ENCODE assay signal across 9 mouse cellular contexts in genomic region chr19:47121054-47121453, GRCm38 (mm10). TPM values are rescaled to one million over a fixed set of nuclear protein-coding genes. Genes with fewer than 3 reads are reported as not detected.
A peak's percentile ranks its signal among the peaks of the same experiment; 100 is the strongest.
DNase-seq lines count a peak whose midpoint lies in the region; ATAC-seq lines count a peak whose summit lies in the region.
"Had no signal": no experiment of that assay in that cellular context is flagged by ENCODE, and none has a peak within 500 bp of the region (broad histone marks: within the 10 kb centered on the region; RNA-seq: fewer than 3 reads in every experiment).

No protein-coding gene starts in this region.

- no peak overlapping the region for H3K4me3 ChIP-seq in forebrain, embryonic 14.5 days (ENCODE audit: low read depth, low read length)
- H3K4me3 ChIP-seq in forebrain, embryonic 12.5 days (replicated peaks) = no peak overlapping the region
- H3K4me3 ChIP-seq in midbrain, embryonic 11.5 days (ENCODE audit: low read depth, low read length) = no peak overlapping the region
- H3K4me3 ChIP-seq in midbrain, embryonic 13.5 days (replicated peaks) = no peak overlapping the region
- no peak overlapping the region for H3K4me3 ChIP-seq in heart, embryonic 11.5 days (ENCODE audit: low read depth, low read length)

- no peak overlapping the region for H3K9ac ChIP-seq in forebrain, embryonic 14.5 days (ENCODE audit: low read length)
- no peak overlapping the region for H3K9ac ChIP-seq in forebrain, embryonic 12.5 days
- no peak overlapping the region for H3K9ac ChIP-seq in midbrain, embryonic 11.5 days (ENCODE audit: low read length)
- H3K9ac ChIP-seq in midbrain, embryonic 13.5 days (replicated peaks) = no peak overlapping the region
- H3K9ac ChIP-seq in heart, embryonic 11.5 days (ENCODE audit: low read depth, low read length) = no peak overlapping the region

- peaks cover 67% of the 10 kb centered on the region for H3K36me3 ChIP-seq in forebrain, embryonic 14.5 days (ENCODE audit: control insufficient read depth, insufficient read depth, low read length)
- H3K36me3 ChIP-seq in forebrain, embryonic 12.5 days (replicated peaks) = peaks cover 79% of the 10 kb centered on the region
- H3K36me3 ChIP-seq in midbrain, embryonic 11.5 days (ENCODE audit: control insufficient read depth, insufficient read depth, low read length) = peaks cover 11% of the 10 kb centered on the region; the same call in 1 of the 2 replicates
- H3K36me3 ChIP-seq in midbrain, embryonic 13.5 days = peaks cover 78% of the 10 kb centered on the region
- peaks cover 28% of the 10 kb centered on the region for H3K36me3 ChIP-seq in heart, embryonic 11.5 days (ENCODE audit: control insufficient read depth, insufficient read depth, low read length)

- no peaks in the 10 kb centered on the region for H3K4me1 ChIP-seq in forebrain, embryonic 14.5 days (ENCODE audit: control insufficient read depth, insufficient read depth, low read length)
- no peaks in the 10 kb centered on the region for H3K4me1 ChIP-seq in forebrain, embryonic 12.5 days
- no peaks in the 10 kb centered on the region for H3K4me1 ChIP-seq in midbrain, embryonic 11.5 days (ENCODE audit: control insufficient read depth, insufficient read depth, low read length)
- no peaks in the 10 kb centered on the region for H3K4me1 ChIP-seq in midbrain, embryonic 13.5 days (replicated peaks)
- no peaks in the 10 kb centered on the region for H3K4me1 ChIP-seq in heart, embryonic 11.5 days (ENCODE audit: control insufficient read depth, insufficient read depth, low read length)

- no peaks in the 10 kb centered on the region for H3K9me3 ChIP-seq in forebrain, embryonic 14.5 days (replicated peaks; ENCODE audit: control insufficient read depth, low read length)
- no peaks in the 10 kb centered on the region for H3K9me3 ChIP-seq in forebrain, embryonic 12.5 days
- no peaks in the 10 kb centered on the region for H3K9me3 ChIP-seq in midbrain, embryonic 11.5 days (ENCODE audit: control insufficient read depth, low read length)
- no peaks in the 10 kb centered on the region for H3K9me3 ChIP-seq in midbrain, embryonic 13.5 days
- no peaks in the 10 kb centered on the region for H3K9me3 ChIP-seq in heart, embryonic 11.5 days (replicated peaks; ENCODE audit: control insufficient read depth, low read length)

- H3K27ac ChIP-seq in forebrain, embryonic 14.5 days (ENCODE audit: low read depth, low read length) = no peak overlapping the region
- H3K27ac ChIP-seq in forebrain, embryonic 12.5 days = no peak overlapping the region
- no peak overlapping the region for H3K27ac ChIP-seq in midbrain, embryonic 11.5 days (ENCODE audit: low read depth, low read length)
- H3K27ac ChIP-seq in midbrain, embryonic 13.5 days = no peak overlapping the region
- H3K27ac ChIP-seq in heart, embryonic 11.5 days (ENCODE audit: low read depth, low read length) = no peak overlapping the region

- WGBS in forebrain, embryonic 14.5 days = 42% methylated on average over 4 of the region's 4 CpGs
- 44% methylated on average over 4 of the region's 4 CpGs for WGBS in forebrain, embryonic 12.5 days
- whole genome bisulfite sequencing in midbrain, embryonic 11.5 days = 46% methylated on average over 4 of the region's 4 CpGs
- 45% methylated on average over 4 of the region's 4 CpGs for WGBS in midbrain, embryonic 13.5 days
- 46% methylated on average over 4 of the region's 4 CpGs for WGBS in heart, embryonic 11.5 days (ENCODE audit: insufficient replicate concordance)

- no peak for ATAC-seq in forebrain, embryonic 14.5 days
- ATAC-seq in forebrain, embryonic 12.5 days (ENCODE audit: low FRiP score) = no peak
- ATAC-seq in midbrain, embryonic 11.5 days (ENCODE audit: low FRiP score) = no peak
- no peak for ATAC-seq in midbrain, embryonic 13.5 days
- no peak for ATAC-seq in heart, embryonic 11.5 days (replicated peaks; ENCODE audit: insufficient number of reproducible peaks, low FRiP score, low TSS enrichment)

- peak; percentile 63 for DNase-seq in forebrain, embryonic 14.5 days (ENCODE audit: low spot score)
- DNase-seq in midbrain, embryonic 11.5 days (ENCODE audit: low spot score, missing footprints) = peak; percentile 88
- peak; percentile 75 for DNase-seq in embryo, embryonic 10.5 days (ENCODE audit: low spot score)
- DNase-seq in retina, embryonic 14.5 days (ENCODE audit: low spot score) = peak; percentile 81
- DNase-seq in adrenal gland, adult 8-10 months = no peak

- H3K27me3 ChIP-seq in forebrain, embryonic 14.5 days (replicated peaks; ENCODE audit: control insufficient read depth, insufficient read depth, low read length) = no peaks in the 10 kb centered on the region
- no peaks in the 10 kb centered on the region for H3K27me3 ChIP-seq in forebrain, embryonic 12.5 days
- no peaks in the 10 kb centered on the region for H3K27me3 ChIP-seq in midbrain, embryonic 11.5 days (ENCODE audit: control insufficient read depth, insufficient read depth, low read length)
- H3K27me3 ChIP-seq in midbrain, embryonic 13.5 days = no peaks in the 10 kb centered on the region
- no peaks in the 10 kb centered on the region for H3K27me3 ChIP-seq in heart, embryonic 11.5 days (ENCODE audit: control insufficient read depth, insufficient read depth, low read length)

- H3K4me2 ChIP-seq in forebrain, embryonic 14.5 days (ENCODE audit: low read length) = no peak overlapping the region
- H3K4me2 ChIP-seq in forebrain, embryonic 12.5 days = no peak overlapping the region
- H3K4me2 ChIP-seq in midbrain, embryonic 11.5 days = no peak overlapping the region
- H3K4me2 ChIP-seq in midbrain, embryonic 13.5 days (replicated peaks) = no peak overlapping the region
- H3K4me2 ChIP-seq in heart, embryonic 11.5 days = no peak overlapping the region

RNA-seq across cellular contexts. Expression of gene Calhm2, which starts 17.0 kb away (rescaled TPM):
- 0.69 and 0.83 TPM in 2 replicates for polyA plus RNA-seq in forebrain, embryonic 14.5 days (2014; fragmentation: Nextera tagmentation; extraction: Ambion mirVana)
- polyA plus RNA-seq in forebrain, embryonic 12.5 days (2016; fragmentation: Nextera tagmentation; extraction: Ambion mirVana) = 1.1 and 1.8 TPM in 2 replicates
- polyA plus RNA-seq in midbrain, embryonic 11.5 days (2014; fragmentation: Nextera tagmentation; extraction: Ambion mirVana) = 0.37 and 0.90 TPM in 2 replicates
- 0.82 and 1.0 TPM in 2 replicates for polyA plus RNA-seq in midbrain, embryonic 13.5 days (2015; fragmentation: Nextera tagmentation; extraction: Ambion mirVana)
- total RNA-seq in adrenal gland, adult 8-10 months (2022) = 1 to 10 TPM; 4.6 to 8.8 (median 7.5) TPM
- 1.4 and 2.2 TPM in 2 replicates for polyA plus RNA-seq in heart, embryonic 11.5 days (2014; fragmentation: Nextera tagmentation; extraction: Ambion mirVana)

RNA-seq across cellular contexts. Expression of gene Calhm1, which starts 23.0 kb away (rescaled TPM):
- polyA plus RNA-seq in forebrain, embryonic 14.5 days (2014; fragmentation: Nextera tagmentation; extraction: Ambion mirVana) = not detected in 2 replicates
- not detected in 2 replicates for polyA plus RNA-seq in forebrain, embryonic 12.5 days (2016; fragmentation: Nextera tagmentation; extraction: Ambion mirVana)
- polyA plus RNA-seq in midbrain, embryonic 11.5 days (2014; fragmentation: Nextera tagmentation; extraction: Ambion mirVana) = not detected in 2 replicates
- polyA plus RNA-seq in midbrain, embryonic 13.5 days (2015; fragmentation: Nextera tagmentation; extraction: Ambion mirVana) = not detected in 2 replicates
- not detected for total RNA-seq in adrenal gland, adult 8-10 months (2022)
- not detected in 2 replicates for polyA plus RNA-seq in heart, embryonic 11.5 days (2014; fragmentation: Nextera tagmentation; extraction: Ambion mirVana)
- total RNA-seq: heart, postnatal 14 days had no signal

RNA-seq across cellular contexts. Expression of gene Pdcd11, which starts 30.5 kb away (rescaled TPM):
- 5.7 and 7.4 TPM in 2 replicates for polyA plus RNA-seq in forebrain, embryonic 14.5 days (2014; fragmentation: Nextera tagmentation; extraction: Ambion mirVana)
- polyA plus RNA-seq in forebrain, embryonic 12.5 days (2016; fragmentation: Nextera tagmentation; extraction: Ambion mirVana) = 12.6 and 13.4 TPM in 2 replicates
- polyA plus RNA-seq in midbrain, embryonic 11.5 days (2014; fragmentation: Nextera tagmentation; extraction: Ambion mirVana) = 9.1 and 9.7 TPM in 2 replicates
- 7.7 and 8.0 TPM in 2 replicates for polyA plus RNA-seq in midbrain, embryonic 13.5 days (2015; fragmentation: Nextera tagmentation; extraction: Ambion mirVana)
- 10 to 100 TPM; 25.3 to 28.8 (median 26.4) TPM for total RNA-seq in adrenal gland, adult 8-10 months (2022)
- 6.1 and 6.3 TPM in 2 replicates for polyA plus RNA-seq in heart, embryonic 11.5 days (2014; fragmentation: Nextera tagmentation; extraction: Ambion mirVana)

RNA-seq across cellular contexts. Expression of gene Usmg5, which starts 30.6 kb away (rescaled TPM):
- polyA plus RNA-seq in forebrain, embryonic 14.5 days (2014; fragmentation: Nextera tagmentation; extraction: Ambion mirVana) = 1,398 and 1,484 TPM in 2 replicates
- 1,294 and 1,345 TPM in 2 replicates for polyA plus RNA-seq in forebrain, embryonic 12.5 days (2016; fragmentation: Nextera tagmentation; extraction: Ambion mirVana)
- polyA plus RNA-seq in midbrain, embryonic 11.5 days (2014; fragmentation: Nextera tagmentation; extraction: Ambion mirVana) = 1,071 and 1,179 TPM in 2 replicates
- polyA plus RNA-seq in midbrain, embryonic 13.5 days (2015; fragmentation: Nextera tagmentation; extraction: Ambion mirVana) = 1,460 and 1,506 TPM in 2 replicates
- 100 to 1,000 TPM; 366 to 588 (median 484) TPM for total RNA-seq in adrenal gland, adult 8-10 months (2022)
- 2,024 and 2,054 TPM in 2 replicates for polyA plus RNA-seq in heart, embryonic 11.5 days (2014; fragmentation: Nextera tagmentation; extraction: Ambion mirVana)

RNA-seq across cellular contexts. Expression of gene Calhm3, which starts 36.5 kb away (rescaled TPM):
- polyA plus RNA-seq in forebrain, embryonic 14.5 days (2014; fragmentation: Nextera tagmentation; extraction: Ambion mirVana) = not detected in 2 replicates
- polyA plus RNA-seq in forebrain, embryonic 12.5 days (2016; fragmentation: Nextera tagmentation; extraction: Ambion mirVana) = not detected in 2 replicates
- polyA plus RNA-seq in midbrain, embryonic 11.5 days (2014; fragmentation: Nextera tagmentation; extraction: Ambion mirVana) = not detected in 2 replicates
- not detected in 2 replicates for polyA plus RNA-seq in midbrain, embryonic 13.5 days (2015; fragmentation: Nextera tagmentation; extraction: Ambion mirVana)
- not detected for total RNA-seq in adrenal gland, adult 8-10 months (2022)
- polyA plus RNA-seq in heart, embryonic 11.5 days (2014; fragmentation: Nextera tagmentation; extraction: Ambion mirVana) = not detected in 2 replicates
- total RNA-seq: heart, postnatal 14 days had no signal
